ENCODE assay signal across 9 mouse cellular contexts in genomic region chr6:83156259-83156684, GRCm38 (mm10). TPM values are rescaled to one million over a fixed set of nuclear protein-coding genes. Genes with fewer than 3 reads are reported as not detected.
DNase-seq lines count a peak whose midpoint lies in the region; ATAC-seq and TF ChIP-seq lines count a peak whose summit lies in the region.
"Had no signal": no experiment of that assay in that cellular context is flagged by ENCODE, and none has a peak within 500 bp of the region (broad histone marks: within the 10 kb centered on the region; RNA-seq: fewer than 3 reads in every experiment).

Gene Wdr54 (minus strand): TSS chr6:83156397.
Gene 1700003E16Rik (plus strand): TSS chr6:83156404.

- TF ChIP-seq CTCF in intestine, postnatal 0 days (IDR thresholded peaks at IDR 0.05; ENCODE audit: low read depth), result no peak
- no peak for TF ChIP-seq CTCF in stomach, postnatal 0 days (IDR thresholded peaks at IDR 0.05; ENCODE audit: low read depth)

- peak within 1 kb of the TSS; percentile 47 for H3K4me3 ChIP-seq in intestine, postnatal 0 days (ENCODE audit: low read depth, low read length)
- H3K4me3 ChIP-seq in midbrain, embryonic 16.5 days (ENCODE audit: low read depth, low read length), result peak within 1 kb of the TSS; percentile 48
- H3K4me3 ChIP-seq in stomach, postnatal 0 days (ENCODE audit: low read depth, low read length), result peak within 1 kb of the TSS; percentile 50

- H3K27me3 ChIP-seq in intestine, postnatal 0 days (replicated peaks; ENCODE audit: control insufficient read depth, insufficient read depth, low read length), result 0 out of 2 replicates have a peak, but pooled peaks cover 6% of the 10 kb centered on the region
- peaks cover 13% of the 10 kb centered on the region for H3K27me3 ChIP-seq in midbrain, embryonic 16.5 days (ENCODE audit: control insufficient read depth, insufficient read depth, low read depth, low read length)
- H3K27me3 ChIP-seq in stomach, postnatal 0 days (ENCODE audit: control insufficient read depth, insufficient read depth, low read length), result 0 out of 2 replicates have a peak, but pooled peaks cover 2% of the 10 kb centered on the region

- H3K9me3 ChIP-seq in intestine, postnatal 0 days (ENCODE audit: control insufficient read depth), result no peaks in the 10 kb centered on the region
- H3K9me3 ChIP-seq in midbrain, embryonic 16.5 days (replicated peaks; ENCODE audit: control insufficient read depth, low read length, poor library complexity, severe bottlenecking), result no peaks in the 10 kb centered on the region
- H3K9me3 ChIP-seq in stomach, postnatal 0 days (ENCODE audit: control insufficient read depth, low read length), result no peaks in the 10 kb centered on the region

- no peak within 1 kb of the TSS for H3K27ac ChIP-seq in intestine, postnatal 0 days (ENCODE audit: low read depth, low read length)
- peak within 1 kb of the TSS; percentile 55; the same call in 1 of the 2 replicates for H3K27ac ChIP-seq in midbrain, embryonic 16.5 days (ENCODE audit: low read length)
- H3K27ac ChIP-seq in stomach, postnatal 0 days (replicated peaks), result no peak within 1 kb of the TSS

- intact Hi-C loops in gastrocnemius, postnatal 14 days (cut with DNase I; ENCODE audit: low total_unique reads), result no loop called here

- ATAC-seq in intestine, postnatal 0 days, result 0 out of 2 replicates have a peak, but pooled peaks have one; percentile 25
- ATAC-seq in midbrain, embryonic 16.5 days, result peak; percentile 95
- ATAC-seq in stomach, postnatal 0 days (ENCODE audit: low FRiP score, low TSS enrichment), result peak; percentile 52; the same call in 1 of the 2 replicates

- under 1% methylated on average over 32 of the region's 32 CpGs for WGBS in intestine, postnatal 0 days
- under 1% methylated on average over 32 of the region's 32 CpGs for WGBS in midbrain, embryonic 16.5 days
- WGBS in stomach, postnatal 0 days, result 1% methylated on average over 32 of the region's 32 CpGs

- TF ChIP-seq EP300 in stomach, postnatal 0 days (optimal IDR thresholded peaks at IDR 0.05), result no peak

- H3K36me3 ChIP-seq in intestine, postnatal 0 days (ENCODE audit: control insufficient read depth, insufficient read depth), result peaks cover 13% of the 10 kb centered on the region
- H3K36me3 ChIP-seq in midbrain, embryonic 16.5 days (ENCODE audit: control insufficient read depth, insufficient read depth, low read length), result no peaks in the 10 kb centered on the region; the same call in 1 of the 2 replicates
- H3K36me3 ChIP-seq in stomach, postnatal 0 days (ENCODE audit: control insufficient read depth, insufficient read depth, low read length), result 0 out of 2 replicates have a peak, but pooled peaks cover 2% of the 10 kb centered on the region

- H3K4me2 ChIP-seq in intestine, postnatal 0 days (replicated peaks; ENCODE audit: low read depth), result peak within 1 kb of the TSS; percentile 88
- H3K4me2 ChIP-seq in midbrain, embryonic 16.5 days (ENCODE audit: low read length), result peak within 1 kb of the TSS; percentile 87
- H3K4me2 ChIP-seq in stomach, postnatal 0 days (replicated peaks; ENCODE audit: low read depth), result peak within 1 kb of the TSS; percentile 81

- no peak within 1 kb of the TSS for H3K9ac ChIP-seq in intestine, postnatal 0 days (ENCODE audit: low read depth, low read length)
- H3K9ac ChIP-seq in midbrain, embryonic 16.5 days (ENCODE audit: low read depth, low read length), result peak within 1 kb of the TSS; percentile 74
- peak within 1 kb of the TSS; percentile 48 for H3K9ac ChIP-seq in stomach, postnatal 0 days (ENCODE audit: low read length)

- peaks cover 6% of the 10 kb centered on the region for H3K4me1 ChIP-seq in intestine, postnatal 0 days (replicated peaks; ENCODE audit: control insufficient read depth, insufficient read depth, low read length)
- peaks cover 10% of the 10 kb centered on the region for H3K4me1 ChIP-seq in midbrain, embryonic 16.5 days (ENCODE audit: control insufficient read depth, insufficient read depth, low read length)
- no peaks in the 10 kb centered on the region for H3K4me1 ChIP-seq in stomach, postnatal 0 days (replicated peaks; ENCODE audit: control insufficient read depth, insufficient read depth)

- peak; percentile 48 to 68 for DNase-seq in urinary bladder, postnatal 4 days (ENCODE audit: low spot score in 2 of 2)
- DNase-seq in urinary bladder, postnatal 10 days (ENCODE audit: low spot score), result no peak
- DNase-seq in cerebellum, postnatal 4 days (ENCODE audit: low spot score in 2 of 2), result peak; percentile 61 to 79
- peak; percentile 54 for DNase-seq in gastrocnemius, postnatal 14 days
- DNase-seq in liver, result peak; percentile 45
- peak; percentile 61 for DNase-seq in stomach, postnatal 0 days (ENCODE audit: low spot score)

RNA-seq across cellular contexts. Expression of gene Wdr54, which starts in this region (rescaled TPM):
- 1 to 10 TPM; 1.2 to 2.0 TPM for total RNA-seq in gastrocnemius, postnatal 14 days (2021)
- polyA plus RNA-seq in intestine, postnatal 0 days (2015; fragmentation: Nextera tagmentation; extraction: Ambion mirVana), result 1.0 and 1.2 TPM in 2 replicates
- 20.1 and 22.9 TPM in 2 replicates for polyA plus RNA-seq in midbrain, embryonic 16.5 days (2015; fragmentation: Nextera tagmentation; extraction: Ambion mirVana)
- 1.6 and 1.7 TPM in 2 replicates for polyA plus RNA-seq in stomach, postnatal 0 days (2015; fragmentation: Nextera tagmentation; extraction: Ambion mirVana)

RNA-seq across cellular contexts. Expression of gene 1700003E16Rik, which starts in this region (rescaled TPM):
- not detected for total RNA-seq in gastrocnemius, postnatal 14 days (2021)
- polyA plus RNA-seq in intestine, postnatal 0 days (2015; fragmentation: Nextera tagmentation; extraction: Ambion mirVana), result 0.60 and 1.0 TPM in 2 replicates
- polyA plus RNA-seq in midbrain, embryonic 16.5 days (2015; fragmentation: Nextera tagmentation; extraction: Ambion mirVana), result 11.4 and 16.3 TPM in 2 replicates
- 1.1 TPM in 2 replicates for polyA plus RNA-seq in stomach, postnatal 0 days (2015; fragmentation: Nextera tagmentation; extraction: Ambion mirVana)
- total RNA-seq: gastrocnemius, postnatal 4 days had no signal

Comparison
In these comparisons a context has a peak if more than half of its experiments do, and no peak if none do; other contexts are left out.
1. ATAC-seq: peak in every context shown above with its lines; median percentile 95 in midbrain, embryonic 16.5 days; 52 in stomach, postnatal 0 days; 25 in intestine, postnatal 0 days.